Mouse (Mus musculus): ENCODE measurements around the gene Hp1bp3. TPM values are rescaled to one million over a fixed set of nuclear protein-coding genes. Genes with fewer than 3 reads are reported as not detected.

The Hp1bp3 gene
- polyA plus RNA-seq, 1 experiment from 2014 or later: 109 TPM

GRCm38 (mm10) chr4:138222396-138222795 is 6.3 kb downstream of the Hp1bp3 start:
- WGBS: 81% methylated on average over 5 of the region's 5 CpGs
- Histone ChIP-seq H3K4me2 (no peak overlapping the region), H3K9ac (no peak overlapping the region), H3K36me3 (peaks cover 53% of the 10 kb centered on the region), H3K9me3 (replicated peaks) (no peaks in the 10 kb centered on the region), H3K27me3 (replicated peaks) (no peaks in the 10 kb centered on the region), H3K4me1 (replicated peaks) (peaks cover 32% of the 10 kb centered on the region), H3K27ac (ENCODE audit: poor library complexity, severe bottlenecking) (no peak overlapping the region), H3K4me3 (no peak overlapping the region)
- no peak for ATAC-seq (ENCODE audit: insufficient number of reproducible peaks, low FRiP score)

DNA sequence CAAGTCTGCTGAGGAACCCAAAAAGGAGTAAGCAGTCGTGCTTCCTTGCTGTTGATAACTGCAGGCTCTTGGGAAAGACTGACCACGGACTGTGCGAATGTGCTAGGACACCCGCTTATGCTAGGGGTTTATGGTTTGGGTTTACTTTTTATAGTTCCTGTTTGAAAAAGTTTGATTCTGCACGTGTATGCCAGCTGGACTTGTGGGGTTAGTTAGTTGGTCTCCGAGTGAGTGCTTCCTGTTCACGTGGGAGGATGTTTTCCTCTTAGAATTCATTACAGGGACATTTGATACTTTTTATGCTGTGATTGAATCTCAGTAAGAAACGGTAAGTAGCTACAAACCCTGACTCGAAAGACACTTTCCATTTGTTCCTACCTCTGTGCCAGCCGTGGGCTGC is 7.5 kb downstream of the Hp1bp3 start:
- WGBS: 86% methylated on average over 10 of the region's 10 CpGs
- H3K27me3 ChIP-seq (replicated peaks): no peaks in the 10 kb centered on the region
- peaks cover 65% of the 10 kb centered on the region for H3K36me3 ChIP-seq

GRCm38 (mm10) chr4:138246756-138247665 is 30.9 kb downstream of the Hp1bp3 start:
- Histone ChIP-seq H3K27ac (ENCODE audit: poor library complexity, severe bottlenecking) (no peak overlapping the region), H3K9ac (no peak overlapping the region; the same call in 1 of the 2 replicates), H3K4me3 (no peak overlapping the region), H3K36me3 (peaks cover 55% of the 10 kb centered on the region), H3K27me3 (replicated peaks) (peaks cover 21% of the 10 kb centered on the region), H3K4me1 (replicated peaks) (peaks cover 28% of the 10 kb centered on the region), H3K4me2 (no peak overlapping the region), H3K9me3 (replicated peaks) (no peaks in the 10 kb centered on the region)
- ATAC-seq (ENCODE audit: insufficient number of reproducible peaks, low FRiP score): no peak
- 59% methylated on average over 27 of the region's 27 CpGs for WGBS

More for the DNA sequence above, 7.5 kb downstream of the Hp1bp3 start:
- no peak for ATAC-seq (ENCODE audit: insufficient number of reproducible peaks, low FRiP score)
- no peak overlapping the region for H3K4me2 ChIP-seq
- no peak overlapping the region for H3K9ac ChIP-seq
- H3K9me3 ChIP-seq (replicated peaks): no peaks in the 10 kb centered on the region
- H3K4me1 ChIP-seq (replicated peaks): peaks cover 25% of the 10 kb centered on the region
- H3K4me3 ChIP-seq: no peak overlapping the region
- H3K27ac ChIP-seq (ENCODE audit: poor library complexity, severe bottlenecking): no peak overlapping the region

DNA sequence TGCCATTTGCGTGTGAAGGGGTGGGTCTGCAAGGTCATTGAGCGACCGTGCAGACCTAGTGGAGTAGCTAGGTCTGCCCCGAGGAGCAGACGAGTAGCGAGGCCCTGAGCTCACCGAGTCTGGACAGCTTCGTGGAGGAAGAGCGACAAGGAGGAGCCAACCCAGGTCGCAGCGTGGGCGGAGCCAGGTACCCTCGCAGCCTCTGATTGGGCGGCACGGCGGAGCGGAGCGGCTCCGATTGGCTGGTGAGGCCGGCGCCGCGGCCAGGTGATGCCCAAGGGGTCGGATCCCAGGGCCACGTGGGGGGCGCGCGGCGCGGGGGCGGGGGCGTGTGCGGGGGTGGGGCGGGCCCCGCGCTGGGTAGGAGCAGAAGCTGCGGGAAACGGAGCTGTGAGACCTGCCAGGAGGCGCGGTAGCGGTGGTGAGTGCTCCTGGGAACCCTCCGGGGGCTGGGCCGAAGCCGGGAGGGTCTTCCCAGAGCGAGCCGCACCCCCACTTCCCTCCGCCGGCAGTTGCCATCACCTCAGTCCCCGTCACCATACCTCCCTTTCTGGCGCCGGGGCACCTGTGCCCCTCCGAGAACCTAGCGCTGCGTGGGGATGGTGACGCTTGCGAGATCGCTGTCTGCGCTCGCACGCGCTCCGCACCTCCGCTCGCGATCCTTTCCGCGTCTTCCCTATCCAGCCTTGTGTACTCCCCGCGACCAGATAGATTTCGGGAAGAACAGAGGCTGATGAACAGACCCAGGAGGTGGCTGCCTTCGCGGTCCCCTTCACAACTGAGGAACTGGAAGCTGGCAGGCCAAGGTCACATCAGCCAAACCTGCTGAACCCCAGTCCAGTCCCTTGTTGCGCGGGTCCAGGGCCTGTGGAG is 34.2 kb downstream of the Hp1bp3 start, which contains the start of the genes Sh2d5 and Kif17:
Gene Sh2d5 (plus strand): TSS at position 316 of the 873 bp plus-strand sequence.
Gene Kif17 (plus strand): TSS at position 348 of the 873 bp plus-strand sequence.
- H3K27me3 ChIP-seq (replicated peaks): peaks cover 53% of the 10 kb centered on the region
- no peak within 1 kb of the TSS for H3K27ac ChIP-seq (ENCODE audit: poor library complexity, severe bottlenecking)
- no peaks in the 10 kb centered on the region for H3K9me3 ChIP-seq (replicated peaks)
- H3K4me1 ChIP-seq (replicated peaks): peaks cover 35% of the 10 kb centered on the region
- ATAC-seq (ENCODE audit: insufficient number of reproducible peaks, low FRiP score): peak; percentile 86
- peak within 1 kb of the TSS; percentile 57 for H3K4me3 ChIP-seq
- WGBS: under 1% methylated on average over 49 of the region's 74 CpGs
- H3K9ac ChIP-seq: peak within 1 kb of the TSS; percentile 47
- peaks cover 22% of the 10 kb centered on the region for H3K36me3 ChIP-seq
- peak within 1 kb of the TSS; percentile 98 for H3K4me2 ChIP-seq

GRCm38 (mm10) chr4:138251819-138252218 is 35.7 kb downstream of the Hp1bp3 start:
- Histone ChIP-seq H3K4me1 (replicated peaks) (peaks cover 35% of the 10 kb centered on the region), H3K4me2 (peak overlapping the region; percentile 62), H3K27me3 (replicated peaks) (peaks cover 67% of the 10 kb centered on the region), H3K9me3 (replicated peaks) (no peaks in the 10 kb centered on the region), H3K4me3 (peak overlapping the region; percentile 26), H3K36me3 (peaks cover 9% of the 10 kb centered on the region), H3K27ac (ENCODE audit: poor library complexity, severe bottlenecking) (no peak overlapping the region), H3K9ac (peak overlapping the region; percentile 4)
- under 1% methylated on average over 14 of the region's 14 CpGs for WGBS
- no peak for ATAC-seq (ENCODE audit: insufficient number of reproducible peaks, low FRiP score)

DNA sequence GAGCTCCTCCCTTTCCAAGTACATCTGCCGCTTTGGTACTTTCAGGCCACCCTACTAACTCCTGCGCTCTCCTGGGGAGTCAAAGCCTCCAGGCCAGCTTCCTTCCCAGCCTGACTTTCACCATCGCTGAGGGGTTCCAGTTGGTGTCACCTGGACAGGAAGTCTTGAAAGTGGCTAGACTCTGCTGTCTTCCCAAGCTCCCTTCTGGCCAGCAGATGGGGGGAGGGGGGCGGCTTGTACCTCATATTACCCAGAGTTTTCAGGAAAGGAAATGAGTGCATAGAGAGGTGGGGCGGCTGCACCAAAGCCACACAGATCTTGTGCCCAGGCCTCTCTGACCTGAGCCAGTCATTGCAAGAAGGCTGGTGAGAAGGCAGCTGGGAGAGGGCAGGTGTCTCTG is 36.1 kb downstream of the Hp1bp3 start:
- peaks cover 35% of the 10 kb centered on the region for H3K4me1 ChIP-seq (replicated peaks)
- H3K9ac ChIP-seq: peak overlapping the region; percentile 4; the same call in 1 of the 2 replicates
- no peak overlapping the region for H3K27ac ChIP-seq (ENCODE audit: poor library complexity, severe bottlenecking)
- peak overlapping the region; percentile 26 for H3K4me3 ChIP-seq
- no peaks in the 10 kb centered on the region for H3K9me3 ChIP-seq (replicated peaks)
- peaks cover 5% of the 10 kb centered on the region for H3K36me3 ChIP-seq
- no peak for ATAC-seq (ENCODE audit: insufficient number of reproducible peaks, low FRiP score)
- peak overlapping the region; percentile 62 for H3K4me2 ChIP-seq
- peaks cover 71% of the 10 kb centered on the region for H3K27me3 ChIP-seq (replicated peaks)
- WGBS: 18% methylated on average over 5 of the region's 5 CpGs

DNA sequence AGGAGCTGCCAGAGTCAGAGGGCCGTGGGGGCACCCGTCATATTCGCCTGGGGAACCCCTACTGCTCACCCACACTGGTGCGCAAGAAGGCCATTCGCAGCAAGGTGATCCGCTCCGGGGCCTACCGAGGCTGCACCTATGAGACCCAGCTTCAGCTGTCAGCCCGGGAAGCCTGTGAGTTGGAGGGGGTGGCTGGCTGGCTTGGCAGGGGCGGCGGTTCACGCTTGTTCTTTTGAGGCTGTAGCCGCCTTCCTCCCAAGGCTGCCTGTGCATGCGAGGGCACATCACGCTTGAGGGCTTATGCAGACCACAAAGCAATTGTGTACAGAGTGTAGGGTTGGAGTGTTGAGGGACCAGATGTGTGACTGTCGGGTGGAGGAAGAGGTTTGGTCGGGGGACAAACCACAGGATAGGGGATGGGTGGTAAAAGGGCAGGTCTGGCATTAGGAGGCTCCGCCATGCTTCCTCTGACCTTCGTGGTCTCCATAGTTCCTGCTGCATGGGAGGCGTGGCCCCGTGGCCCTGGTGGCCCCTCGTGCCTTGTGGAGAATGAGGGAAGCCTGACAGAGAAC is 41.1 kb downstream of the Hp1bp3 start:
- no peaks in the 10 kb centered on the region for H3K36me3 ChIP-seq
- no peak overlapping the region for H3K4me3 ChIP-seq
- H3K27me3 ChIP-seq (replicated peaks): peaks cover 73% of the 10 kb centered on the region
- H3K4me1 ChIP-seq (replicated peaks): peaks cover 5% of the 10 kb centered on the region
- H3K9ac ChIP-seq: no peak overlapping the region
- WGBS: 77% methylated on average over 22 of the region's 22 CpGs
- H3K27ac ChIP-seq (ENCODE audit: poor library complexity, severe bottlenecking): no peak overlapping the region
- ATAC-seq (ENCODE audit: insufficient number of reproducible peaks, low FRiP score): no peak
- H3K4me2 ChIP-seq: no peak overlapping the region
- no peaks in the 10 kb centered on the region for H3K9me3 ChIP-seq (replicated peaks)

DNA sequence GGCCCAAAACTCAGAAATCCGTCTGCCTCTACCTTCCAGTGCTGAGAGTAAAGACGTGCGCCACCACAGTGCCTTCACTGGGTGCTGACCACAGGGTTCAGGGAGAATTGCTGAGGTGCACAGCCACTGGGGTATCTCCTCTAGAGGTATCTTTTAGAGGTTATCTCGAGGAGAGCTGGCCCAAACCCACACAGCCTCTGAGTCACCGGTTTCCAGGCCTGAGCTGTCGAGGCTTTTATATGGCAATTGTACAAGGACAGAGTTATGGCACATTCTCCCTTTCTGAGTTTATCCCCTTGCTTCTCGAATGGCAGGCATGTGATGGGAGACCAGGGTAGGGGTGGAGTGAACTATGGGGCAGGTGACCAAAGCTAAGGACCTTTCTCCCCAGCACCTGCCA is 42.6 kb downstream of the Hp1bp3 start:
- 74% methylated on average over 7 of the region's 7 CpGs for WGBS
- Histone ChIP-seq H3K36me3 (no peaks in the 10 kb centered on the region), H3K4me1 (replicated peaks) (0 out of 2 replicates have a peak, but pooled peaks cover 4% of the 10 kb centered on the region), H3K4me3 (no peak overlapping the region), H3K9ac (no peak overlapping the region), H3K27me3 (replicated peaks) (peaks cover 63% of the 10 kb centered on the region), H3K27ac (ENCODE audit: poor library complexity, severe bottlenecking) (no peak overlapping the region), H3K9me3 (replicated peaks) (no peaks in the 10 kb centered on the region), H3K4me2 (no peak overlapping the region)
- ATAC-seq (ENCODE audit: insufficient number of reproducible peaks, low FRiP score): no peak

DNA sequence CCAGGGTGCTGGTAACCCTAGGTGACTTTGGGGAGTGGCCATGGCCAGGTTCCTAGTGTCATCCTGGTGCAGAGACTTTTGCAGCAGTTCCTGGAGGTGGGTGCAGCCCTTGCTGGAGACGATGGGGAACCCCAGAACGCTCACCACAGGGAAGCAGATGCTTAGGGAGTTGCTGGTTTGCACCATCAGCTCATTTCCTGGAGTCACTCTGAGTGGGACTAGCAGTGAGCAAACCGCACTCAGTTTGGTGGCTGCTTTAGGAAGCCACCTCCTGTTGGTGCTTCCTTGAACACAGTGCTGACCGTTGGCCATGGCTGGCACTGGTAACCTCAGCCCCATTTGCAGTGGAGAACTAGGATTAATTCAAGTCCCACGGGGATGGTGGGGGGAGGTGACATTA is 43.4 kb downstream of the Hp1bp3 start:
- H3K36me3 ChIP-seq: no peaks in the 10 kb centered on the region
- no peak overlapping the region for H3K27ac ChIP-seq (ENCODE audit: poor library complexity, severe bottlenecking)
- peaks cover 62% of the 10 kb centered on the region for H3K27me3 ChIP-seq (replicated peaks)
- peaks cover 4% of the 10 kb centered on the region; the same call in 1 of the 2 replicates for H3K4me1 ChIP-seq (replicated peaks)
- no peak for ATAC-seq (ENCODE audit: insufficient number of reproducible peaks, low FRiP score)
- no peaks in the 10 kb centered on the region for H3K9me3 ChIP-seq (replicated peaks)
- no peak overlapping the region for H3K4me2 ChIP-seq
- no peak overlapping the region for H3K9ac ChIP-seq
- H3K4me3 ChIP-seq: no peak overlapping the region
- 69% methylated on average over 5 of the region's 5 CpGs for WGBS

- Histone ChIP-seq H3K27me3 (replicated peaks) (peaks cover 47% of the 10 kb centered on the region), H3K27ac (ENCODE audit: poor library complexity, severe bottlenecking) (no peak overlapping the region), H3K9ac (peak overlapping the region; percentile 60), H3K4me1 (replicated peaks) (peaks cover 4% of the 10 kb centered on the region; the same call in 1 of the 2 replicates), H3K9me3 (replicated peaks) (peaks cover under 1% of the 10 kb centered on the region), H3K4me3 (peak overlapping the region; percentile 72), H3K36me3 (no peaks in the 10 kb centered on the region), H3K4me2 (peak overlapping the region; percentile 84)
- ATAC-seq (ENCODE audit: insufficient number of reproducible peaks, low FRiP score): peak; percentile 94
- under 1% methylated on average over 66 of the region's 78 CpGs for WGBS
Observed at GRCm38 (mm10) chr4:138261843-138262681, 46.0 kb downstream of the Hp1bp3 start.
